In the genomic region with DNA sequence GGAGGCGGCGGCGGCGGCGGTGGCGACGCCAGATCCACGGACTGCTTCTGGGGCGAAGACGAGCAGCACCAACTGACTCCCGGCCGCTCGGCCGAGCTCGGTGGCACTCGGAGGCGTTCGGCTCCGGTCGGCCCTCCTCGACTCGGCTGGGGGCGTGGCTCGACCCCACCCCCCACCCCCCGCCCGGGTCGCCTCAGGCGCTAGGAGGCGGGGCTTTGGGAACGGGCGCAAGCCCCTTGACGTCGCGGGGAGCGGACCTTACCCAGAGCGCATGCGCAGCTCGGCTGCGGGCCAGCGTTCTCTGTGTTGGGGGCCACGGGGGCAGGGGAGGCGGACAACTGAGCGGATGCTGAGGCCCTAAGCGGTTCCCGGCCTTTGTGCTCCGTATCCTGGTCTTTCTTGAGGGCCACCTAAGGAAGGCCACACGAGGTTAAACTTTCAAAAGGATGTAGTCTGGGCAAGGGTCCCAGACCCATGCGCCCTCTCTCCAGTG, we compare ENCODE assay signal across 8 mouse cellular contexts. TPM values are rescaled to one million over a fixed set of nuclear protein-coding genes. Genes with fewer than 3 reads are reported as not detected.
A peak's percentile ranks its signal among the peaks of the same experiment; 100 is the strongest.
DNase-seq lines count a peak whose midpoint lies in the region; ATAC-seq lines count a peak whose summit lies in the region.

A gene (minus strand): TSS at position 109 of the 493 bp plus-strand sequence.

- peak; percentile 94 for ATAC-seq in embryonic facial prominence, embryonic 13.5 days (ENCODE audit: insufficient number of reproducible peaks, insufficient read depth, low FRiP score, low TSS enrichment, low read depth)
- ATAC-seq in limb, embryonic 12.5 days (ENCODE audit: insufficient number of reproducible peaks, insufficient read depth, low FRiP score, low TSS enrichment, low read depth), result peak; percentile 97
- peak; percentile 98 for ATAC-seq in midbrain, embryonic 14.5 days (ENCODE audit: low FRiP score, low TSS enrichment)

- WGBS in embryonic facial prominence, embryonic 13.5 days, result under 1% methylated on average over 43 of the region's 48 CpGs
- 2% methylated on average over 48 of the region's 48 CpGs for WGBS in limb, embryonic 12.5 days
- 1% methylated on average over 48 of the region's 48 CpGs for WGBS in midbrain, embryonic 14.5 days

- peaks cover 4% of the 10 kb centered on the region; the same call in 1 of the 2 replicates for H3K4me1 ChIP-seq in embryonic facial prominence, embryonic 13.5 days
- no peaks in the 10 kb centered on the region; the same call in 1 of the 2 replicates for H3K4me1 ChIP-seq in limb, embryonic 12.5 days (replicated peaks)
- peaks cover 9% of the 10 kb centered on the region; the same call in 1 of the 2 replicates for H3K4me1 ChIP-seq in midbrain, embryonic 14.5 days (ENCODE audit: control insufficient read depth, insufficient read depth, low read length)

- H3K4me3 ChIP-seq in embryonic facial prominence, embryonic 13.5 days, result peak within 1 kb of the TSS; percentile 83
- H3K4me3 ChIP-seq in limb, embryonic 12.5 days (replicated peaks), result peak within 1 kb of the TSS; percentile 89
- H3K4me3 ChIP-seq in midbrain, embryonic 14.5 days (replicated peaks; ENCODE audit: low read depth, low read length), result peak within 1 kb of the TSS; percentile 94

- 0 out of 2 replicates have a peak, but pooled peaks cover 4% of the 10 kb centered on the region for H3K9me3 ChIP-seq in embryonic facial prominence, embryonic 13.5 days
- 0 out of 2 replicates have a peak, but pooled peaks cover 3% of the 10 kb centered on the region for H3K9me3 ChIP-seq in limb, embryonic 12.5 days
- no peaks in the 10 kb centered on the region for H3K9me3 ChIP-seq in midbrain, embryonic 14.5 days (ENCODE audit: control insufficient read depth, low read length)

- H3K36me3 ChIP-seq in embryonic facial prominence, embryonic 13.5 days, result no peaks in the 10 kb centered on the region
- no peaks in the 10 kb centered on the region for H3K36me3 ChIP-seq in limb, embryonic 12.5 days
- no peaks in the 10 kb centered on the region for H3K36me3 ChIP-seq in midbrain, embryonic 14.5 days (ENCODE audit: control insufficient read depth, insufficient read depth, low read length)

- peak within 1 kb of the TSS; percentile 97 for H3K9ac ChIP-seq in embryonic facial prominence, embryonic 13.5 days
- peak within 1 kb of the TSS; percentile 92 for H3K9ac ChIP-seq in limb, embryonic 12.5 days (replicated peaks)
- peak within 1 kb of the TSS; percentile 96 for H3K9ac ChIP-seq in midbrain, embryonic 14.5 days (replicated peaks; ENCODE audit: low read length)

- peak; percentile 96 for DNase-seq in A20 (ENCODE audit: low read depth, low spot score)
- peak; percentile 83 to 89 for DNase-seq in adrenal gland, postnatal 4 days (ENCODE audit: low spot score in 2 of 2)
- peak; percentile 96 to 97 for DNase-seq in heart, adult 18-20 months
- peak; percentile 92 for DNase-seq in kidney, adult 18-20 months
- DNase-seq in midbrain, embryonic 14.5 days, result peak; percentile 99
- DNase-seq in spleen, adult 18-20 months, result peak; percentile 83 to 85

- peak within 1 kb of the TSS; percentile 79 for H3K4me2 ChIP-seq in embryonic facial prominence, embryonic 13.5 days
- peak within 1 kb of the TSS; percentile 83 for H3K4me2 ChIP-seq in limb, embryonic 12.5 days
- H3K4me2 ChIP-seq in midbrain, embryonic 14.5 days (ENCODE audit: low read length), result peak within 1 kb of the TSS; percentile 76

- H3K27me3 ChIP-seq in embryonic facial prominence, embryonic 13.5 days, result no peaks in the 10 kb centered on the region
- H3K27me3 ChIP-seq in limb, embryonic 12.5 days, result no peaks in the 10 kb centered on the region
- H3K27me3 ChIP-seq in midbrain, embryonic 14.5 days (ENCODE audit: control insufficient read depth, insufficient read depth, low read length), result no peaks in the 10 kb centered on the region

- peak within 1 kb of the TSS; percentile 97 for H3K27ac ChIP-seq in embryonic facial prominence, embryonic 13.5 days
- H3K27ac ChIP-seq in limb, embryonic 12.5 days, result peak within 1 kb of the TSS; percentile 97
- peak within 1 kb of the TSS; percentile 98 for H3K27ac ChIP-seq in midbrain, embryonic 14.5 days (replicated peaks; ENCODE audit: low read depth, low read length)

RNA-seq across cellular contexts. Expression of the gene that starts here (rescaled TPM):
- 10 to 100 TPM; 71.5 to 73.3 TPM for total RNA-seq in adrenal gland, postnatal 4 days (2021)
- polyA plus RNA-seq in embryonic facial prominence, embryonic 13.5 days (2015; fragmentation: Nextera tagmentation; extraction: Ambion mirVana), result 12.6 and 12.7 TPM in 2 replicates
- total RNA-seq in heart, adult 18-20 months (2021), result 10 to 100 TPM; 34.5 to 39.3 TPM
- 10.4 and 11.6 TPM in 2 replicates for polyA plus RNA-seq in limb, embryonic 12.5 days (2016; fragmentation: Nextera tagmentation; extraction: Ambion mirVana)
- 16.9 and 17.9 TPM in 2 replicates for polyA plus RNA-seq in midbrain, embryonic 14.5 days (2014; fragmentation: Nextera tagmentation; extraction: Ambion mirVana)

Comparison
In these comparisons a context has a peak if more than half of its experiments do, and no peak if none do; other contexts are left out.
1. Peak in every context shown above with its lines: DNase-seq, ATAC-seq, H3K4me3 ChIP-seq and H3K27ac ChIP-seq.